Mouse (Mus musculus) cortical plate, adult 2 months (tissue): ENCODE measurements around the gene Fam222b.

Experiments
- CTCF ChIP-seq: fragments of 200-500 bp; IDR thresholded peaks from 2 replicates; pipeline ENCODE4 v1.5.1; 2011; ENCODE audit warnings: mild to moderate bottlenecking, control low read depth, low read length; ENCODE audit not compliant: insufficient read depth; ENCODE audit errors: extremely low read depth
- POLR2A ChIP-seq: fragments of 200-500 bp; IDR thresholded peaks from 2 replicates; pipeline ENCODE4 v1.6.1; 2011; ENCODE audit warnings: mild to moderate bottlenecking, low read length, control low read depth; ENCODE audit not compliant: insufficient read depth; ENCODE audit errors: extremely low read depth

GRCm38 (mm10) chr11:78160171-78160570 is 65.7 kb downstream of the Fam222b start:
- TF ChIP-seq CTCF = no peak
- no peak for TF ChIP-seq POLR2A
